Mouse (Mus musculus) midbrain, embryonic 16.5 days (tissue): ENCODE data around the gene Ap1m2. TPM values are rescaled to one million over a fixed set of nuclear protein-coding genes. Genes with fewer than 3 reads are reported as not detected.
"Not testable (repeated sequence)": the region's sequence is repeated elsewhere in the genome, so short reads cannot be mapped to it uniquely, and the experiment has no call there.

Experiments
- ATAC-seq: fragments of 200-750 bp; cut with Nextera tagmentation; 2 replicates; pipeline ENCODE4 v1.8.0; 2017; ENCODE audit warnings: moderate TSS enrichment
- H3K27ac ChIP-seq: fragments of 300-500 bp; sonication (generic); 2 replicates; pipeline ENCODE4 v1.5.1; 2014; ENCODE audit warnings: mild to moderate bottlenecking, low read length, mixed read lengths
- H3K27me3 ChIP-seq: fragments of 300-500 bp; sonication (generic); 2 replicates; pipeline ENCODE4 v1.6.1; 2014; ENCODE audit warnings: low read depth, low read length, mixed read lengths; ENCODE audit not compliant: control insufficient read depth, insufficient read depth
- H3K36me3 ChIP-seq: fragments of 300-500 bp; sonication (generic); 2 replicates; pipeline ENCODE4 v1.6.1; 2014; ENCODE audit warnings: mild to moderate bottlenecking, low read length, moderate library complexity, mixed read lengths; ENCODE audit not compliant: control insufficient read depth, insufficient read depth
- H3K4me1 ChIP-seq: fragments of 300-500 bp; sonication (generic); 2 replicates; pipeline ENCODE4 v1.6.1; 2014; ENCODE audit warnings: mild to moderate bottlenecking, low read length, mixed read lengths; ENCODE audit not compliant: control insufficient read depth, insufficient read depth
- H3K4me2 ChIP-seq: fragments of 300-500 bp; sonication (generic); 2 replicates; pipeline ENCODE4 v1.6.1; 2014; ENCODE audit warnings: mild to moderate bottlenecking, low read length, mixed read lengths
- H3K4me3 ChIP-seq: fragments of 300-500 bp; sonication (generic); 2 replicates; pipeline ENCODE4 v1.5.1; 2014; ENCODE audit warnings: low read depth, mild to moderate bottlenecking, low read length, moderate library complexity, mixed read lengths
- H3K9ac ChIP-seq: fragments of 300-500 bp; sonication (generic); 2 replicates; pipeline ENCODE4 v1.6.1; 2014; ENCODE audit warnings: low read depth, low read length, mixed read lengths
- H3K9me3 ChIP-seq: fragments of 300-500 bp; sonication (generic); replicated peaks from 2 replicates; pipeline ENCODE4 v1.6.1; 2014; ENCODE audit warnings: mild to moderate bottlenecking, low read length, mixed read lengths; ENCODE audit not compliant: control insufficient read depth, poor library complexity, severe bottlenecking
- WGBS: fragments of 180-500 bp; shearing (Covaris S2); extraction: QIAGEN DNeasy Blood & Tissue Kit; methylation state at CpG from one replicate; pipeline ENCODE4 v1.1.7; 2014; 5-methylcytosine and 5-hydroxymethylcytosine counted together
- polyA plus RNA-seq: library from polyadenylated mRNA; unstranded; fragments of >200 nt; fragmentation: Nextera tagmentation; extraction: Ambion mirVana; gene quantifications from 2 replicates; pipeline ENCODE4 v1.2.1, GENCODE M21; 2015

Gene Ap1m2
- polyA plus RNA-seq, 1 experiment from 2014 or later = 2.1 TPM

GRCm38 (mm10) chr9:21265000-21265561 lies 47.1 kb downstream of the Ap1m2 start, which contains the start of gene Atg4d:
Atg4d (plus strand) TSS chr9:21265293.
- peak within 1 kb of the TSS; percentile 78 for H3K27ac ChIP-seq
- H3K27me3 ChIP-seq = no peaks in the 10 kb centered on the region
- peaks cover 18% of the 10 kb centered on the region for H3K4me1 ChIP-seq
- H3K4me2 ChIP-seq = peak within 1 kb of the TSS; percentile 92
- H3K9ac ChIP-seq = peak within 1 kb of the TSS; percentile 93
- ATAC-seq = peak; percentile 96
- H3K4me3 ChIP-seq = peak within 1 kb of the TSS; percentile 93
- WGBS = under 1% methylated on average over 49 of the region's 49 CpGs
- no peaks in the 10 kb centered on the region for H3K9me3 ChIP-seq
- peaks cover 6% of the 10 kb centered on the region; the same call in 1 of the 2 replicates for H3K36me3 ChIP-seq

DNA sequence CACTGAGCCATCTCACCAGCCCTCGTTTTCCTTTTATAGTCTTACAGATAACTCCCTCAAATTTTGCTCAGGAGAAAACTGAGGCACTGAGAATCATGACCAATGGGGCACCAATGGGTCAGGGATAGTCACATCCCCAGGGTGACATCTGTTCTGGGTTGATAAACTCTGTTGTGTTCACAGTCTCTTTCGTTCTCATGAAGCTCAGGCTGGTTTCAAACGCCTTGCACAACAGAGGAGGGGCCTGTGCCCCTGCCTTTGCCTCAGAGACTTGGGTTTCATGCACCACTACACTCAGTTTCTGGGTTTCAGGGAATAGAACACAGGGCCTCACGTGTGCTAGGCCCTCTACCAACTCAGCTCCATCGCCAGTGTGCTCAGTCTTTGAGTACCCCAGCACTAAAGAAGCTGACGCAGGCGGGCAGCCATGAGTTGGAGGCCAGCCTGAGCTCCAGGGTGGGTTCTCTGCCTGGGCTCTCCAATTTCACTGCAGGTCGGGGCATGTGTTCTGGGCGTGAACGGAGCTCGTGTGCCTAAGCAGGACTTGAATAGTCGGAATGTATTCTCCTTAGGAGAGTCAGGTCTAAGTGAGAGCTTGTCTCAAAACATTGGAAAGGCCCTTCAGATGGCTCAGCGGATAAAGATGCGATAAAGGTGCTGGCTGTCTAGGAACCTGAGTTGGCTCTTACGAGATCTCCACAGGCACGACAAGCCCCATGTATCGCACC lies 47.7 kb downstream of the Ap1m2 start:
- WGBS = 18% methylated on average over 17 of the region's 17 CpGs
- peak; percentile 21 for ATAC-seq
- peaks cover 18% of the 10 kb centered on the region for H3K4me1 ChIP-seq
- H3K36me3 ChIP-seq = peaks cover 6% of the 10 kb centered on the region; the same call in 1 of the 2 replicates
- peak overlapping the region; percentile 92 for H3K4me2 ChIP-seq
- peak overlapping the region; percentile 93 for H3K9ac ChIP-seq
- peak overlapping the region; percentile 93 for H3K4me3 ChIP-seq
- H3K27me3 ChIP-seq = no peaks in the 10 kb centered on the region
- H3K27ac ChIP-seq = peak overlapping the region; percentile 78
- H3K9me3 ChIP-seq = no peaks in the 10 kb centered on the region

- Histone ChIP-seq H3K4me1 (peaks cover 16% of the 10 kb centered on the region), H3K27me3 (no peaks in the 10 kb centered on the region), H3K4me2 (no peak overlapping the region), H3K9me3 (no peaks in the 10 kb centered on the region), H3K9ac (no peak overlapping the region), H3K36me3 (peaks cover under 1% of the 10 kb centered on the region; the same call in 1 of the 2 replicates), H3K4me3 (no peak overlapping the region), H3K27ac (no peak overlapping the region)
- ATAC-seq = no peak
- 63% methylated on average over 2 of the region's 2 CpGs for WGBS
These were observed 50.3 kb downstream of the Ap1m2 start for GRCm38 (mm10) chr9:21261831-21262230.

DNA sequence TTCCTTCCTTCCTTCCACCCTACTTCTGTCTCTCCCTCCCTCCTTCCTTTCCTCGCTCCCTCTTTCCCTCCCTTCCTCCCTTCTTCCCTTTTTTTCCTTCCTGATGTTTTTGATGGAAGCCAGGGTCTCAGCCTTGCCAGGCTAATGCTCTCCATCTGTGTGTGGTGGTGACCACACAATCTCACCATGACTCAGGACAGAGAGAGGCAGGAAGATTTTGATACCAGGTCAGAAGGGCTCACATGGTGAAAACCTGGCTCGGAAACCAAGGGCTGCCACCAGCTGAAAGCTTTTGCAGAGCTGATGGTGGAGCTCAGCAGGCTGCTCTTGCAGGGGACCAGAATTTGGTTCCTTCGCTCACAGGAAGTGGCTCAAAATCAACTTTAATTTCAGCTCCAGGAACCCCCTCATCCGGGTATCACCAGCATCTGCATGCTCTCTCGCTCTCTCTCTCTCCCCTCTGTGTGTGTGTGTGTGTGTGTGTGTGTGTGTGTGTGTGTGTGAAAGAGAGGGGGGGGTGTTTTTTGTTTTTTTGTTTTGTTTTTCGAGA lies 51.6 kb downstream of the Ap1m2 start:
- no peak for ATAC-seq
- Histone ChIP-seq H3K4me2 (no peak overlapping the region), H3K9ac (no peak overlapping the region), H3K27me3 (no peaks in the 10 kb centered on the region), H3K9me3 (no peaks in the 10 kb centered on the region), H3K4me3 (no peak overlapping the region), H3K27ac (no peak overlapping the region), H3K36me3 (no peaks in the 10 kb centered on the region), H3K4me1 (peaks cover 4% of the 10 kb centered on the region; the same call in 1 of the 2 replicates)
- whole genome bisulfite sequencing = 88% methylated on average over 6 of the region's 6 CpGs

DNA sequence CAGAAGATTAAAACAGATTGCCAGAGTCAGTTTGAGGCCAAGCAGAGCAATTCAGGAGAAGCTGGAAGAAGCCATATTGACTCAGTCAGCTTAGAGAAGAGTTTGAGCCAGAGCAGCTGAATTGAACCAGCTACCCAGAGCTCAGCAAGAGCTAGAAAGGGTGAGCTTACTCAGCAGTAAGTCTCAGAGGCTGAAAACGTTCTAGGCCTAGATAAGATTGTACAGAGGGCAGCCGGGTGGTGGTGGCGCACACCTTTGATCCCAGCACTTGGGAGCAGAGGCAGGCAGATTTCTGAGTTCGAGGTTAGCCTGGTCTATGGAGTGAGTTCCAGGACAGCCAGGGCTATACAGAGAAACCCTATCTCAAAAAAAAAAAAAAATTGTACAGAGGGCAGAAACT lies 55.8 kb downstream of the Ap1m2 start:
- H3K4me1 ChIP-seq, H3K9ac ChIP-seq, H3K27me3 ChIP-seq, ATAC-seq, H3K36me3 ChIP-seq, H3K9me3 ChIP-seq, H3K27ac ChIP-seq, H3K4me3 ChIP-seq, H3K4me2 ChIP-seq: not testable (repeated sequence)
- WGBS = 78% methylated on average over 4 of the region's 4 CpGs

DNA sequence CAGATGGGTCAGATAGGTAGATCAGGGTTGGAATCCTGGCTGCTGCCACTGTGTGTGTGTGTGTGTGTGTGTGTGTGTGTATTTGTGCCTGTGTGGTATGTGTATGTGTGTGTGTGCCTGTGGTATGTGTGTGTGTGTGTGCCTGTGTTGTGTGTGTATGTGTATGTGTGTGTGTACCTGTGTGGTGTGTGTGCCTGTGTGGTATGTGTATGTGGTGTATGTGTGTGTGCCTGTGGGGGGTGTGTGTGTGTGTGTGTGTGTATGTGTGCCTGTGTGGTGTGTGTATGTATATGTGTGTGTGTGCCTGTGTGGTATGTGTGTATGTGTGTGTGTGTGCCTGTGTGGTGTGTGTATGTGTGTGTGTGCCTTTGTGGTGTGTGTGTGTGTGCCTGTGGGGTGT lies 57.4 kb downstream of the Ap1m2 start:
- no peaks in the 10 kb centered on the region for H3K4me1 ChIP-seq
- H3K27ac ChIP-seq = no peak overlapping the region
- ATAC-seq = no peak
- H3K4me3 ChIP-seq = no peak overlapping the region
- H3K36me3 ChIP-seq = no peaks in the 10 kb centered on the region
- no peak overlapping the region for H3K4me2 ChIP-seq
- H3K27me3 ChIP-seq = peaks cover 8% of the 10 kb centered on the region
- H3K9ac ChIP-seq = no peak overlapping the region
- H3K9me3 ChIP-seq = no peaks in the 10 kb centered on the region

GRCm38 (mm10) chr9:21251116-21251735 lies 60.9 kb downstream of the Ap1m2 start:
- Histone ChIP-seq H3K27ac (no peak overlapping the region), H3K4me1 (peaks cover 4% of the 10 kb centered on the region; the same call in 1 of the 2 replicates), H3K9me3 (no peaks in the 10 kb centered on the region), H3K27me3 (peaks cover 37% of the 10 kb centered on the region), H3K36me3 (no peaks in the 10 kb centered on the region), H3K9ac (no peak overlapping the region), H3K4me2 (no peak overlapping the region), H3K4me3 (no peak overlapping the region)
- 69% methylated on average over 13 of the region's 13 CpGs for WGBS
- ATAC-seq = no peak

DNA sequence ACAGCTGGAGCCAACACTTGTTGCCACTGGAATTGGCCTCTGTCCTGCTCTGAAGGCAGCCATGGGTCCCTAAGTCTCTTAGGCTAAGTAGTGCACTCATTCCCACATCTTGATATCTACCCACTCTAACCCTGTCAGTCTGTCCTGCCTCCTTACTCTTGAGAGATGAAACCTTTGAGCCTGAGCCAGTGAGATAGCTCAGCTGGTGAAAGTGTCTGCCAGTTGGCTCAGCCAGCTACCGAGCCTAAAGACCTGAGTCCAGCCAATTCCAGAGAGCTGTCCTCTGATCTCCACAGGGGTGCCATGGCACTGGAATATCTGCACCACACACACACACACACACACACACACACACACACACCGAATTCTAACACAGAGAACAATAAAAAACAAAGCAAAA lies 61.6 kb downstream of the Ap1m2 start:
- Histone ChIP-seq H3K36me3 (no peaks in the 10 kb centered on the region), H3K27me3 (peaks cover 42% of the 10 kb centered on the region), H3K27ac (no peak overlapping the region), H3K4me3 (no peak overlapping the region), H3K9me3 (no peaks in the 10 kb centered on the region), H3K9ac (no peak overlapping the region), H3K4me1 (peaks cover 4% of the 10 kb centered on the region; the same call in 1 of the 2 replicates), H3K4me2 (no peak overlapping the region)
- no peak for ATAC-seq
- 36% methylated on average over 2 of the region's 2 CpGs for WGBS
